Mouse (Mus musculus): ENCODE results near the gene Col6a2.

Gene Col6a2

GRCm38 (mm10) chr10:76622928-76623680 is at the start of gene Col6a2:
Gene Col6a2, minus strand, starts transcription at chr10:76623630.
- DNase-seq: peak; percentile 77

GRCm38 (mm10) chr10:76671939-76672338 is 48.5 kb upstream of the Col6a2 start:
- DNase-seq: no peak

DNA sequence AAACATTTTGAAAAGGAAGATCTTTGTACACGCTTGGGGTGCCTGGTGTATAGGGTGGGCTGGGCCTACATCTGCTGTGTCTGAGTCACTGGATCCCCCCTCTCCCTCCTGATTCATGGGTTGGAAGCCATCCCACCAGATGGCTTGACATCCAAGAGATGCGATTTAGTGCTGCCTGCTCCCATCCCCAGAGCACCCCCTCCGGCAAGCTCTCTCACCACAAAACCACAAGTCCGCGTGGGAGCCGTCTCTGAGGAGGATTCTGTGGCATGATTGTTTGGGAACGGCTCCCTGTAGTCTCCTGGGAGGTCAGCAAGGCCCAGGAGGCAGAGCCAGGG is 45.5 kb upstream of the Col6a2 start:
- no peak for DNase-seq

DNA sequence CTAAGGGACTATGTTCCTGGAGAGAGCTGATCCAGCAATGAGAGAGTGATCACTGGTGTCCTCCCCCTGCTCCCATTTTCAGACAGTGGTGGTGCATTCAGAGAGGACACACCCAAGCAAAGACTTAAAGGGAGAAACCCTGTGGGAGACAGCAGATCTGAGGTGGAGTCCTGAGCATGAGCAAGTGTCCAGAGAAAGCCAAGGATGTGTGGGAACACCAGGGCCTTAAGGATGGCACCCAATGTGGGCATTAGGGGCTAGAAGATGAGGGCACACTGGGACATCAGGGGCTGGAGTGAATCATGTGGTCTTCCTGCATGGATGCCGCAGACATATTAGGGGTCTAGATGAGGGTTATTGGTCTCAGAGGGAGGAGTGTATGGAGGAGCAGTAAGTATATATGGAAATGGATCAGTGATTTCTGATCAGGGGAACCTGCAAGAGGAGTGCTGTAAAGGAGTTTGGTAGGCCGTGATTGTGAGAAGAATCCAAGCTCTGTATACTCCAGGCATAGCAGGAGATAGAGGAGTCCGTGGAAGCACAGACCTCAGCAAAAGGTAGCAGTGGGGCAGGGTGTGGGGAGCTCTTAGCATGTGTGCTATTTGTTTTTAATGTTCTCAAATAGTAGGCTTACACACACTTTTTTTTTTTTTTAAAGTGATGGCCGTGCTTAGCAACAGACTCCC is 45.0 kb upstream of the Col6a2 start:
- no peak for DNase-seq

- no peak for DNase-seq
Measured at GRCm38 (mm10) chr10:76667197-76667805, 43.9 kb upstream of the Col6a2 start.

DNA sequence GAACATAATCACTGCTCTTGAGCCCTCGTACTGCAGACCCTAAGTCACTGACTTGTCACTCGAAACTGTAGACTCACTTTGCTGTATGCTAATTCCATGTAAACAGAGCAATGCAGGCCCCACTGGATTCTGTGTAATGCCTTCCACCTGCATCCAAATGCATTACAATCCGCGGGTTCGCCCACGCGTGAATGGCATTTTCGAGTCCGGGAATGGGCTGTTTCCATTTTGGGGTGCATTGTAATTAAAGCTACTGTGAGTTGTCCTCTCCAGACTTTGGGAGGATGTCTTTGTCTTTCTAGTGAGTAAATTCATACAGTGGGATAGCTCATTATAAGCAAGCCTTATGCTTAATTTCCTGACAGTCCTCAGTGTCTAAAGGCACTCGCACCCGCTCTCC is 42.1 kb upstream of the Col6a2 start:
- DNase-seq: no peak

DNA sequence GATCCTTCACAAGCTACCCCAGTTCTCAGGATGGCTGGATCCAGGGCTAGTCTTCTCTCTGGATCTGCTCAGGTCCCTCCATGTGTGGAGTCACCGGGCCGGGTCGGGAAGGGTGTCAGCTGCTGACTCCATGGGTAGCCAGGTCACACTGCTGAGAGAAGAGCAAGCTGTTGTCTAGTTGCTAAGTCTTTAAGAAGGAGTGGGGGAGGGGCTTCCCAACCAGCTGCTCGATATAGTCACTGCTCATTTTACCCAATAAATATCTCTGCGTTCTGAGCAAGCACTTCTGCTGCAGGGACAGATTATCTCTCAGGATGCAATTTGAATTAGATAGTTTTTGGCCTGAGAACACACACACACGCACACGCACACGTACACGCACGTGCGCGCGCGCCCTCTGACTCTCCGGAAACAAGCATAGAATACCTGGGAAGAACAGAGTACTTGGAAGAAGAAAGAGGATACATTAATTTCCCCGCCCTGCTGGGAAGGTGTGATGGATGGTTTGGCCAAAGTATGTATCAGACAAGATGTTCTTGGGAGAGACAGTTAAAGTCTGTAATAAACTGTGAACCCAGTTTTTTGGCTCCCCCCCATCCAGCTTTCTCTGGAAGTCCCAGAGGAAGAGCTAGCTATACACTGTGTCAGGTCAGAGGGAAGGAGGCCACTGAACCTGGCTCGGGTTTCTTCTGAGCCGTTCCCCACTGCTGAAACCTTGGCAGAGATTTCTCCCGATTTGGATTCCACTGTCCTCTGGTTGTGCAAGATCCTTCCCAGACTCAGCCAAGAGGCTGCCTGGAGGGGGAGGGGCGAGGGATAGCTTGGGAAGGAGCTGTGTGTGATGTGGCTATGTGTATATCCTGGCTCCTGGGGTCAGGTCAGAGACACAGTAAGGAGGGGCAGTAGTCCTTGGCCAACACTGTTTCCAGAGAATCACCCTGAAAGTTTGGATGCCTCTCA is 41.0 kb upstream of the Col6a2 start:
- peak; percentile 45 for DNase-seq

GRCm38 (mm10) chr10:76653345-76654336 is 30.2 kb upstream of the Col6a2 start:
- no peak for DNase-seq

DNA sequence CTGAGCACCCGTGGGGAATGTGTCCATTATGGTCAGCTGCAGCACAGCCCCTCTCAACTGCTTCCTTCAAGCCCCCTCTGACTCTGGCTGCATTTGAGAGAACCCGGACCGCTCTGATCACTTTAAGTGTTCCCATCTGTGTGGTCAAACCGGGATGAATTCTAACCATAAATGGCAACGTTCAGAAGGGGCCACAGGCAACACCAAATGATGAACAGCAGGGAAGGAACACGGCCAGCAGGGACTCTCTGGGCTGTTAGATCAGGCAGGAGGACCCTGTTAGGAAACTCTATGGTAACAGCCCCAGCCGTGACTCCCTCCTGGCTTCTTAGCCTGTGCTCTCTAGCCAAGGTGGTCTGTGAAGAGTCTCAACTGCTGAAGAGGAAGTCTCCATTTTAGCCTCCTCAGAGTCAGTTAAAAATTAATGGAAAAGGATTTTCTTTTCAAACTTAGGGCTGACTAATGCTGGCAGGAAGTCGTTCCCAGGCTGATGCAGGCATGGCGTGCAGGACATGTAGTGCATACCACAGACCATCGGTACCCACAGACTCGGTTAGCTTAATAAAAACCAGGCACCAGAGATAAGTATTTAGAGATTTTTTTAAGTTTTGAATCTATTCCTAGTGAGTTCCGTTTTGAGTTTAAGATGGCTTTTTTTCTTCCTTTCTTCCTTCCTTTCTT is 27.4 kb upstream of the Col6a2 start:
- DNase-seq: no peak

GRCm38 (mm10) chr10:76648738-76649137 is 25.3 kb upstream of the Col6a2 start:
- DNase-seq: no peak

DNA sequence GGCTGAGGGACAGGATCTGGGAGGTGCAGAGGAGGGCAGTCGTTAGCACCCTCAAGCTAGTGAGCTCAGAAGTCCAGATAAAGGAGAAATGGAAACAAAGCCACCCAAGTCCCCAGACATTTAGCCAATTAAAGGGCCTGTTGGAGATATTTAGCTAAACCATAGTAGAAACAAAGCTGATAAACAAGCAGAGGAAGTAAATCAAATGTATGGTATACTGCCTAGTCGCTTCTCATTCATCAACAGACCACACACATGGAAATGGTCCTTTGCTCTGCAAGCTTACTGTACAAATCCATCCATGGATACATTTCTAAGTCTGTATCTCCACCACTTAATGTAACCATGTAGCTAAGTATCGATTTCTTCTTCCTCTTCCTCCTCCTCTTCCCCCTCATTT is 24.0 kb upstream of the Col6a2 start:
- no peak for DNase-seq

DNA sequence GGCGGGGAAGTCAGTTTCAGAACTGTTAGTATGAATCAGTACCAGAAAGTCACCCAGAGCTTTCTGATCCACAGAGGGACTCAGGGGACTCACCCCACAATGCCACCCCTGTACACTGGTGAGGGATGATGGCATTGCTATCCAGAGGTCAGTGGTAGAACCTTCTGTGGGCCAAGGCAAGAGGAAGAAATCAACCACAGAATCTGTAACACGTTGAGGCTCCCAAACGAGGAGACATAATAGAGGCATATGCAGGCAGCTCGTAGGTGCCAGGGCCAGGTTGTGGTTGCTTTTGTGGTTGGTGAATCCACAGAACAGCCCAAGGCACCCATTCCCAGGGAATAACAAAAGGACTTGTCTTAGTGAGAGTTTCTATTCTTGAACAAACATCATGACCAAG is 22.3 kb upstream of the Col6a2 start:
- DNase-seq: peak; percentile 1

DNA sequence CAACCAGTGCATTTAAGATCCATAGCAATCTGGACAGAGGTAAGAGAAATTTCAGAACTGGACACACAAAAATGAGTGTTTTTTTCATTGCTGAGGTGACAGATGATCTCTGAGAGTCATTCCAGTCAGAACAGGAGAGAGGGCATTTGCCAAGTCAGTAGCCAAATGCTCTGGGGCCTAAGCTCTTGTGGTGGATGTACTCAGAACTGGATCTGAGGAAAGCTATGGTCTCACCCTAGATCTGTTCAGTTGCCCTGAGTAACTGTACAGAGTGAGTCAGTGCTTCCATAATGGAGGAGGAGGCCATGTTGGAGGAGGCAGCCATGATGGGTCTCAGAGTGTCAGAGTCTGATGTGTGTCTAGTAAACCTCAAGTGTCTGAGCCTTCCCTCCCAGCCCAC is 21.6 kb upstream of the Col6a2 start:
- peak; percentile 0 for DNase-seq

DNA sequence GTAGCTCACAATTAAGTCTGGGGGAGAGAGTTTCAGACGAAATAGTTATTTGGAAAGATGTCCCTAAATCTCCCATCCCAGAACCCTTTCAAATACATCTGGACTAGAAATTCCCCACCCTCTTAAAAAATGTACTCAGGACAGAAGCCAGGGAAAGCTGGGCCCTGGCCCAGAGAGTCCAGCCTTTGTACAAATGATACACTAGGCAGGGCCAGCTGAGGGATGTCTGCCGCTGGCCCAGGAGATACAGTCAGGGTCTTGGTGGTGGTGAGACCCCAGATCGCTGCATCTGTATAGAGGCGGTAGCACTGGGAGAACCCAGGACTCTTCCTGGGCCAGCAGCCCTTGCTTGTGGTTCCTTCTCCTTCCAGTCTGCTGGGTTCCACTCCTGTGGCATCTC is 20.6 kb upstream of the Col6a2 start:
- DNase-seq: peak; percentile 4

DNA sequence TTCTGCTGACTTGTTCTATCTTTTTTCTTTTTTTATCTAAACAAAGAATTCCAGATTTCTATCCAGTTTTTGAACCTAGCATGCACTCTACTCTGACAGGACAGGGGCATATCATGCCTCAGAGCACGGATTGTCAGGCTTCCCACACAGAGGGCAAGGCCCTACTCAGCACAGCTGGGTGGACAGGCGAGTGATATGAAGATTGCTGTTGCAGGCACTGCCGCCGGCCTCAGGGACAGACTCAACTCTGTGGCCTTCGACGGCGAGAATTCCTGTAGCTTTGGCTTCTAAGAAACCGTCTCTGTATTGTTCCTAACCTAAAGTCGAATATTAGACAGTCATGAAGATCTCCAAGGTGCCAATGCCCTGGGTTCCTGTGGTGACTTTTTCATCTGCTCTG is 20.0 kb upstream of the Col6a2 start:
- DNase-seq: peak; percentile 4

DNA sequence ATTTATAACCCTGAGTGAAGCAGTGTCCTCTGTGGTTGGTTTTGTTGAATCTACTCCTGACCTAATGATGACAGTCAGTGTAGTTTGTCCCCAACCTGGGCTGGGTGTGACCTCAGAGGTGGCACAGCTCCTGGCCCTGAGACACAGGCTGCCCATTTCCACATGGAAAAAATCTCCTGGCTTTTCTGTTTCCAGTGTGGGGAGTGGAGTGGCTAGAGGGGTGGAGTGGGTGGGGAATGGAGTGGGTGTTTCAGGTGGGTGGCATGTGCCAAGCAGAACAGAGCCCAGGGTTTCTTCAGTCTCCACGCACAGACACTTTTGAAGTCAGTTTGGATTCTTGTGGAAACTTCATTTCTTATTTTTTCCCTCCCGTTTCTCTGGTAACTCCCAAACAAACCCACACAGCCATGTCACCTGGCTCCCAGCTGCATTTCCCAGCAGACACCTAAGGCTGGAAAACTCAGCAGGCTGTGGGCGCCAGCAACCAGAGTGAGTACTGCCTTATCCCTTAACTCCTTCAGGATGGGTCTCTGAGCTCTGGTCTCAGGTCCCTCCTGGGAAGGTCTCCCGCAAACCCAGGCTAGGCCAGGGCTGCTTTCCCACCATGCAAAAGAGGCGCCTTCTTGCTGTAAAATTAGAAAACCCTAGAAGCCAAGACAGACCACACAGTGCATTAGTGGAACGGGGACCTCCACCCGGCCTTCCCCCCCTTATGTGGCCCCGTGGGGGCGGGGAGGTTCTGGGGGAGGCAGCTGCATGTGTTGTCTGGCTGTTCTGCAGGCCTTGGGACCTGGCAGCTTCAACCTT is 19.4 kb upstream of the Col6a2 start:
- DNase-seq: peak; percentile 2

GRCm38 (mm10) chr10:76641894-76642627 is 18.6 kb upstream of the Col6a2 start:
- peak; percentile 1 for DNase-seq

- no peak for DNase-seq
Measured at GRCm38 (mm10) chr10:76639952-76640351, 16.5 kb upstream of the Col6a2 start.

GRCm38 (mm10) chr10:76636601-76637000 is 13.2 kb upstream of the Col6a2 start:
- peak; percentile 2 for DNase-seq

DNA sequence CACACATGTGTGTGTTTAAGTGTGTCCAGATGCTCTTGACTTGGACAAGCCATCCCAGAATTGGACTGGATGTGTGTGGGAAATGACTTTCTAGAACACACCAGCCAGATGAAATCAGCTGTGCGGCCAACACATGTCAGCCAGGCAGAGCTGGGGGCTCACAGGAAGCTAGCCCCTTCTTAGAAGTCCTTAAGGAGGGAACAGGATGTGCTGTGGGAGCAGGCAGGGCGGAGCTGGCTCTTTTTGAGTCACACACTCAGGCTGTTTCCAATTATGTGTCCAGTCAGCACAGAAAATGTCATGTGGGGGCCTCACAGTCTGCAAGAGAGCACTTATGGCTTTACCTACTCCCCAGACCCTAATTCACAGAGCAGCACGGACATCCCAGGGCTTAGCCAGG is 12.6 kb upstream of the Col6a2 start:
- peak; percentile 9 for DNase-seq
